Mouse (Mus musculus): ENCODE measurements around the gene Ahdc1.

GRCm38 (mm10) chr4:133073192-133073591 is 62.1 kb downstream of the Ahdc1 start:
- no peak for TF ChIP-seq GATA1 (IDR thresholded peaks at IDR 0.05; ENCODE audit: borderline replicate concordance, low read length)
- TF ChIP-seq CTCF (IDR thresholded peaks at IDR 0.05; ENCODE audit: low read depth, low read length) = no peak
- TF ChIP-seq GATA2 (IDR thresholded peaks at IDR 0.05; ENCODE audit: borderline replicate concordance, low read depth, low read length) = no peak
- TF ChIP-seq TAL1 (conservative IDR thresholded peaks at IDR 0.05; ENCODE audit: low read depth, low read length) = no peak

All from G1E (cell line).